Mouse (Mus musculus): Measurements from ENCODE around the gene Klra4. TPM values are rescaled to one million over a fixed set of nuclear protein-coding genes. Genes with fewer than 3 reads are reported as not detected.
A peak's percentile ranks its signal among the peaks of the same experiment; 100 is the strongest.
"Not testable (repeated sequence)": the region's sequence is repeated elsewhere in the genome, so short reads cannot be mapped to it uniquely, and the experiment has no call there.

The Klra4 gene
- polyA plus RNA-seq (2014; fragmentation: Nextera tagmentation; extraction: Ambion mirVana), result not detected in 2 replicates

GRCm38 (mm10) chr6:130067171-130067570, at the start of gene Klra4:
Klra4 (minus strand) TSS chr6:130067271.
- not testable (repeated sequence) for H3K9me3 ChIP-seq (ENCODE audit: control insufficient read depth, low read length); DNase-seq (ENCODE audit: low spot score); ATAC-seq (ENCODE audit: low FRiP score); H3K36me3 ChIP-seq (ENCODE audit: control insufficient read depth, insufficient read depth, low read length); H3K4me2 ChIP-seq (replicated peaks; ENCODE audit: low read depth, low read length); H3K4me3 ChIP-seq (ENCODE audit: low read depth, low read length); H3K27me3 ChIP-seq (ENCODE audit: control insufficient read depth, insufficient read depth, low read length); H3K4me1 ChIP-seq (replicated peaks; ENCODE audit: control insufficient read depth, insufficient read depth, low read length); H3K27ac ChIP-seq (ENCODE audit: low read depth, low read length); H3K9ac ChIP-seq (ENCODE audit: low read depth, low read length)
- WGBS, result 74% methylated on average over 1 of the region's 1 CpGs

- Histone ChIP-seq H3K27ac (ENCODE audit: low read depth, low read length) (no peak overlapping the region), H3K4me2 (replicated peaks; ENCODE audit: low read depth, low read length) (no peak overlapping the region), H3K9ac (ENCODE audit: low read depth, low read length) (no peak overlapping the region), H3K27me3 (ENCODE audit: control insufficient read depth, insufficient read depth, low read length) (no peaks in the 10 kb centered on the region), H3K9me3 (ENCODE audit: control insufficient read depth, low read length) (no peaks in the 10 kb centered on the region), H3K36me3 (ENCODE audit: control insufficient read depth, insufficient read depth, low read length) (no peaks in the 10 kb centered on the region), H3K4me3 (ENCODE audit: low read depth, low read length) (no peak overlapping the region), H3K4me1 (replicated peaks; ENCODE audit: control insufficient read depth, insufficient read depth, low read length) (no peaks in the 10 kb centered on the region)
- ATAC-seq (ENCODE audit: low FRiP score), result peak; percentile 22; the same call in 1 of the 2 replicates
- WGBS, result 100% methylated on average over 1 of the region's 1 CpGs
- DNase-seq (ENCODE audit: low spot score), result no peak
Observed at GRCm38 (mm10) chr6:130110485-130110884, 43.4 kb upstream of the Klra4 start.

GRCm38 (mm10) chr6:130102743-130103142, 35.7 kb upstream of the Klra4 start:
- not testable (repeated sequence) for DNase-seq (ENCODE audit: low spot score); H3K36me3 ChIP-seq (ENCODE audit: control insufficient read depth, insufficient read depth, low read length); H3K4me3 ChIP-seq (ENCODE audit: low read depth, low read length); H3K9me3 ChIP-seq (ENCODE audit: control insufficient read depth, low read length); H3K27me3 ChIP-seq (ENCODE audit: control insufficient read depth, insufficient read depth, low read length); H3K4me1 ChIP-seq (replicated peaks; ENCODE audit: control insufficient read depth, insufficient read depth, low read length); H3K4me2 ChIP-seq (replicated peaks; ENCODE audit: low read depth, low read length); ATAC-seq (ENCODE audit: low FRiP score); H3K27ac ChIP-seq (ENCODE audit: low read depth, low read length); H3K9ac ChIP-seq (ENCODE audit: low read depth, low read length)
- WGBS, result 89% methylated on average over 3 of the region's 3 CpGs

DNA sequence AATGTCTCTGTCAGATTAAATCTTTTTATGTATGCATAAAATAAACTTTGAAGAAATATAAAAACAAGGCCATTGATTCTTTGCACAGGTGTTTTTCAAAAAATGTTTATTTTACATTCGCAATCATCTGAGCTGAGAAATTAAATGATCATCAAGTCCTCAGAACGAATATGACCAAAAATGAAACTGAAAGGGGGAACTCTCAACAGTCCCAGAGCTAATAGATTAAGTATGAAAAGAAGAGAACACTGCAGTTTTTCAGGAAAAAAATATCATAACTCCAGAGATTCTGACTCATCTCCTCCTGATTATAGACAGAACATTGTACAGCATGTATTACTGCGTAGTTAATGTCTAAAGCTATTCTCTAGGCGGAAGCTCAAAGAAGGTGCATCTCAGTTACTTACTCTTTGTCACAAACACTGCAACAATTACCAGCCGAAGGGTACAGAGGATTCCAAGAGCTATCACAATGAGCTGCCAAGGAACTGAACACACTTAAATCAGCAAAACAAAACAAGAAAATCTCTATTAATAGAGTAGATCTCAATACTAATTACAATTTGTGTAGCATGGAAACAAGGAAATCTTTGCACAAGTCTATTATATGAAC, 25.4 kb upstream of the Klra4 start:
- Histone ChIP-seq H3K4me3 (ENCODE audit: low read depth, low read length) (no peak overlapping the region), H3K4me1 (replicated peaks; ENCODE audit: control insufficient read depth, insufficient read depth, low read length) (no peaks in the 10 kb centered on the region), H3K4me2 (replicated peaks; ENCODE audit: low read depth, low read length) (no peak overlapping the region), H3K27ac (ENCODE audit: low read depth, low read length) (no peak overlapping the region), H3K27me3 (ENCODE audit: control insufficient read depth, insufficient read depth, low read length) (no peaks in the 10 kb centered on the region), H3K36me3 (ENCODE audit: control insufficient read depth, insufficient read depth, low read length) (no peaks in the 10 kb centered on the region), H3K9me3 (ENCODE audit: control insufficient read depth, low read length) (no peaks in the 10 kb centered on the region), H3K9ac (ENCODE audit: low read depth, low read length) (no peak overlapping the region)
- WGBS, result 84% methylated on average over 5 of the region's 5 CpGs
- DNase-seq (ENCODE audit: low spot score), result no peak
- ATAC-seq (ENCODE audit: low FRiP score), result no peak

GRCm38 (mm10) chr6:130065196-130065595, 1.9 kb downstream of the Klra4 start:
- no peak overlapping the region for H3K4me2 ChIP-seq (replicated peaks; ENCODE audit: low read depth, low read length)
- no peak for ATAC-seq (ENCODE audit: low FRiP score)
- H3K4me1 ChIP-seq (replicated peaks; ENCODE audit: control insufficient read depth, insufficient read depth, low read length), result no peaks in the 10 kb centered on the region
- H3K27me3 ChIP-seq (ENCODE audit: control insufficient read depth, insufficient read depth, low read length), result no peaks in the 10 kb centered on the region
- no peak overlapping the region for H3K27ac ChIP-seq (ENCODE audit: low read depth, low read length)
- no peaks in the 10 kb centered on the region for H3K9me3 ChIP-seq (ENCODE audit: control insufficient read depth, low read length)
- H3K4me3 ChIP-seq (ENCODE audit: low read depth, low read length), result no peak overlapping the region
- 79% methylated on average over 5 of the region's 5 CpGs for WGBS
- H3K9ac ChIP-seq (ENCODE audit: low read depth, low read length), result no peak overlapping the region
- no peak for DNase-seq (ENCODE audit: low spot score)
- H3K36me3 ChIP-seq (ENCODE audit: control insufficient read depth, insufficient read depth, low read length), result no peaks in the 10 kb centered on the region

- not testable (repeated sequence) for H3K4me1 ChIP-seq (replicated peaks; ENCODE audit: control insufficient read depth, insufficient read depth, low read length); H3K36me3 ChIP-seq (ENCODE audit: control insufficient read depth, insufficient read depth, low read length); DNase-seq (ENCODE audit: low spot score); H3K4me2 ChIP-seq (replicated peaks; ENCODE audit: low read depth, low read length); H3K27me3 ChIP-seq (ENCODE audit: control insufficient read depth, insufficient read depth, low read length); H3K4me3 ChIP-seq (ENCODE audit: low read depth, low read length); H3K27ac ChIP-seq (ENCODE audit: low read depth, low read length); ATAC-seq (ENCODE audit: low FRiP score); H3K9me3 ChIP-seq (ENCODE audit: control insufficient read depth, low read length); H3K9ac ChIP-seq (ENCODE audit: low read depth, low read length)
- 53% methylated on average over 4 of the region's 4 CpGs for WGBS
Observed at GRCm38 (mm10) chr6:130035146-130035545, 31.9 kb downstream of the Klra4 start.

DNA sequence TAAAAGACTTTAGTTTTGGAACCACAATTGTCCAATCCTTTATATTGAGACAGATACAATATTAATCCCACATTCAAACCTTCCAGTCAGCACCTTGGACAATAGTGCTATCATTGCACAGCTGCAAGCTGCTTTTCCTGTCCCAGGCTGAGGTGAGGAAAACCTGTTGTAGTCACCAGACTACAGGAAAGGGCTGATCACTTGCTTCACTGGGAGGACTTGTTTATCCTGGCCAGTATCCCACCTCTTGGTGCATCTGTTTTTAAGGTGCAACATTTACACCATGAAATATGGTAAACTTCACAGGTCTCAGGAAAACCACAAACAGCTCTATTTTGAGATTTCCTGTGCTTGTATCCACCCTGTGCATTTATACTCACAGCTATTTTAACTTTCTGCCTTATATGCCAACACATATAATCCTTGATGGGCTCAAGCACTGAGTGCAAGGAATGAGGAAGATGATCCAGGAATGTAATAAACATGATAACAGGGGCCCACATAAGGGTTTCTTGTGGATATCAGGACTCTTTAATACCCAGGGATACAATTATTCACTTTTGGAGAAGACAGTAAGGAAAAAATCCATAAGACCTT, 35.5 kb downstream of the Klra4 start:
- H3K27me3 ChIP-seq (ENCODE audit: control insufficient read depth, insufficient read depth, low read length); H3K9ac ChIP-seq (ENCODE audit: low read depth, low read length); H3K36me3 ChIP-seq (ENCODE audit: control insufficient read depth, insufficient read depth, low read length); H3K4me3 ChIP-seq (ENCODE audit: low read depth, low read length); H3K9me3 ChIP-seq (ENCODE audit: control insufficient read depth, low read length); H3K4me2 ChIP-seq (replicated peaks; ENCODE audit: low read depth, low read length); ATAC-seq (ENCODE audit: low FRiP score); H3K4me1 ChIP-seq (replicated peaks; ENCODE audit: control insufficient read depth, insufficient read depth, low read length); H3K27ac ChIP-seq (ENCODE audit: low read depth, low read length); DNase-seq (ENCODE audit: low spot score): not testable (repeated sequence)

- ATAC-seq (ENCODE audit: low FRiP score) (no peak), DNase-seq (ENCODE audit: low spot score) (no peak)
- Histone ChIP-seq H3K36me3 (ENCODE audit: control insufficient read depth, insufficient read depth, low read length) (no peaks in the 10 kb centered on the region), H3K4me2 (replicated peaks; ENCODE audit: low read depth, low read length) (no peak within 1 kb of the TSS), H3K9ac (ENCODE audit: low read depth, low read length) (no peak within 1 kb of the TSS), H3K9me3 (ENCODE audit: control insufficient read depth, low read length) (no peaks in the 10 kb centered on the region), H3K27me3 (ENCODE audit: control insufficient read depth, insufficient read depth, low read length) (no peaks in the 10 kb centered on the region), H3K4me3 (ENCODE audit: low read depth, low read length) (no peak within 1 kb of the TSS), H3K4me1 (replicated peaks; ENCODE audit: control insufficient read depth, insufficient read depth, low read length) (no peaks in the 10 kb centered on the region), H3K27ac (ENCODE audit: low read depth, low read length) (no peak within 1 kb of the TSS)
- WGBS, result 82% methylated on average over 4 of the region's 4 CpGs
Observed at GRCm38 (mm10) chr6:130026854-130027253, 40.2 kb downstream of the Klra4 start, which contains the start of gene Klra6. Klra6 (minus strand) TSS chr6:130026954.
